Mouse (Mus musculus) gastrocnemius, adult 8-10 months (tissue): ENCODE data around the gene Ano10. TPM values are rescaled to one million over a fixed set of nuclear protein-coding genes. Genes with fewer than 3 reads are reported as not detected.

ENCODE experiments used
- DNase-seq, 2 experiments: peaks; one replicate each; pipeline ENCODE4 v3.0.0; 2022; ENCODE audit warnings: low spot score in 2 of 2
- total RNA-seq, 4 experiments: library from RNA; stranded (reverse); gene quantifications; 2 replicates each; pipeline ENCODE4 v1.2.4; 2022

Gene Ano10
- total RNA-seq, 4 experiments from 2014 or later: 48.0 to 56.3 (median 52.5) TPM

DNA sequence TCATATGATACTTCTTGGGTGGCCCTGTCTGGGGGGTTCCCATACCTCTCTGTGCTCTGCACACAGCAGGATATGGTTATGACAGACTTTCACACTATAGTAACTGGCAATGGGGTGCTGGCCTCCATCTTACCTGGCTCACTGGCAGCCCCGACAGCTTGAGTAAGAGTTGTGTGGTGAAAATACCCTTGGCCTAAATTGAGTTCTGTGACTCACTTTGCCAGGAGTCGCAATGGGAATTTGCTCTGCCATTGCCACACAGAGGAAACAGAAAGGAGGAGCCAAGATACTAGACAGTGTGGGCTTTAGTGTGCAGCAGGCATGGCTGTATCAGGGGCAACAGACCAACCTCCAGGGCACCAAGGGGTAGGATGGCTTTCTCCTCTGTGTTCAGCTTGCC is 4.0 kb downstream of the Ano10 start:
- DNase-seq: no peak

- no peak for DNase-seq
These were observed 5.8 kb downstream of the Ano10 start for GRCm38 (mm10) chr9:122288416-122288815.

- DNase-seq: no peak
These were observed 6.7 kb downstream of the Ano10 start for GRCm38 (mm10) chr9:122287526-122287925.

DNA sequence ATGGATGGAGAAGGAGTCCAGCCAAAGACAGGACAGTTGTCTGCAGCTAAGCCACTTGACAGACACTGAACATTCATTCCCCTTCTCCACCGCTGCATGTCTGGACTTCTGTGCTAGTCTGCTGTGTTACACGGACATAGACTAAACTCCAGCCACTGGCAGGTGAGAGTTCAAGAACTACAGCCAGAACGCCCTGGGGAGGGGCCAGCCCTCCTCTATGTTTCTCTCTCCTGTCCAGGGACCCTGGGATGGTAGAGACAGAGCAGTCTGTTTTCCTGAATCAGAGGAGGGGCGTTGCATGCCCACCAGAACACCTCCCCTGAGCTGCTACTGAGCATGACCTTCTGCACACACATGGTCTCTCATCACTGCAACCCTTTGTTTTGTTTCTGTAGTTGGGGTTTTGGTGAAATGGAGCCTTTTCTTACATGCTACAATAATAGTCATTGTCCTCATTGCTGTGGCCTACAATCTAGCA is 8.4 kb downstream of the Ano10 start:
- DNase-seq: no peak

GRCm38 (mm10) chr9:122285146-122285832 is 8.9 kb downstream of the Ano10 start:
- DNase-seq: no peak

DNA sequence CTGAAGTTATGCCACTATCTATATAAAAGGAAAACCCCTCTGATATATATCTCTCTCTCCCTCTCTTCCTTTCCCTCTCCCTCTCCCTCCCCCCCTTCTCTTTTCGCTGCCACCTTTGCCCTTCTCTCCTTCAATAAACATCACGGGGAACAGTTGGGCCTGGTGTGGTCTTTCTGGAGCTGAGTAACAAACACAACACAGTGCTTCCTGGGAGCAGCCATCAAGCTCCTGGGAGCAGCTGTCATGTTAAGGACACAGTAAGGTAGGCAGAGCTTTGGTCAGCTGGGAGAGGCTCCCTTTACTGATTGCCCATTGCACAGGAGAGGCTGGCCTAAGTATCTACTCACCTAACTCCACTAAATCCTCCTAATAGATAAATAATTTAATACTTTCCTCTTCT is 9.5 kb downstream of the Ano10 start:
- DNase-seq: no peak

- no peak for DNase-seq
These were observed 13.2 kb downstream of the Ano10 start for GRCm38 (mm10) chr9:122281004-122281403.

DNA sequence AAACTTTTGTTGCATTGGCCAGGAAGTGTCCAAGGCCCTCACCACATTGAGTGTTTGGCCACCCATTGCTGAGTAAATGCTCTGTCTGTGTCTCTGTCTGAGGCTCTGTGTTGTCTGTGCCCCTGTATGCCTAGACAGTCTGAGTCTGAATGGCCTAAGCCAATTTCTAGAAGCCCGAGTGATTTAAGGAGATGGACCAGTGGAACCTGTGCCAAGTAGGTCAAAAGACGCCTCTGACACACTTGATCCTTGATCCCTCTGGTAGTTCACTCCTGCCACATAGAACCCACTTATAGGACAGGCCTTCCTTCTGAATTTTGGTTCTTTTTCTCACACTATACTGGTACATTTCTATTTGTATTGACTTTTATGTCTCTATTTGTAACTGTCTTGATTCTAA is 17.6 kb downstream of the Ano10 start:
- no peak for DNase-seq

GRCm38 (mm10) chr9:122276134-122276533 is 18.1 kb downstream of the Ano10 start:
- DNase-seq: no peak

DNA sequence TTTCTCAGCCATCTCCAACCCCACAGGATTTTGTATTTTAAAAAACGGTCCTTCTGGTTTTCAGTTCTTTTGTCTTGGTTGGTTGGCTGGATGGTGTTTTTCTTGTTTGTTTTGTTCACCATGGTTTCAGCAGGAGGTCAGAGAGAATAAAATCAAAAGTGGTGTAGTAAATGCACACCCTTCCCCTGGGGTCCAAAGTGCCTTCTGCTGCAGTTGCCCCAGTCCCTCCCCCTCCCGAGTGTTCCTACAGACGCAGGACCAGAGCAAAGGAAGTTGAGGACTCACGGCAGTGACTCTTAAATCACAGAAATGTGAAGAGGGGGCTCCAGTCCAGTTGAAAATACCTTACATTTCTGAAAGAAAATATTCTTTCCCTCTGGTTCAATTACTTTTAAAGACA is 19.9 kb downstream of the Ano10 start:
- no peak for DNase-seq

DNA sequence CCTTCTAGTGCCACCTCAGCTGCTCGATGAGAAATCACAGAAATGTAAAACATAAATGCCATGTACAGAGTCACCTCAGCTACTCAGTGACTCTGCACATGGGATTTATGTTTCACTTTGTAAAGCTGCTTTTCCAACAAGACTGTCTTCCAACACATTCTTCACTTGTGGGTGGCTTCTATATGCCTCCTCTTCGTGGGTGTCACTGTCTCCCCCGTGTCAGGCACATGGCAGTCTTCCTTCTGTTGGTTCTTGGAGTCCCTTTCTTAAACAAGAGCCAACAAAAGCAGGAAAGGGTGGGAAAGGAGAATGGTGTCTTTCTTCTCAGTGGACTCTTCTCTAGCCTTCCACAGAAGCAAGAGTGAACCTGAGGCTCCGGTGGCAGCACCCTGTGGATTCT is 20.3 kb downstream of the Ano10 start:
- DNase-seq: no peak

GRCm38 (mm10) chr9:122271866-122272265 is 22.4 kb downstream of the Ano10 start:
- DNase-seq: no peak

- no peak for DNase-seq
These were observed 22.9 kb downstream of the Ano10 start for GRCm38 (mm10) chr9:122271318-122271717.

- no peak for DNase-seq
These were observed 23.3 kb downstream of the Ano10 start for GRCm38 (mm10) chr9:122270913-122271312.

GRCm38 (mm10) chr9:122269256-122270041 is 24.8 kb downstream of the Ano10 start:
- DNase-seq: no peak

DNA sequence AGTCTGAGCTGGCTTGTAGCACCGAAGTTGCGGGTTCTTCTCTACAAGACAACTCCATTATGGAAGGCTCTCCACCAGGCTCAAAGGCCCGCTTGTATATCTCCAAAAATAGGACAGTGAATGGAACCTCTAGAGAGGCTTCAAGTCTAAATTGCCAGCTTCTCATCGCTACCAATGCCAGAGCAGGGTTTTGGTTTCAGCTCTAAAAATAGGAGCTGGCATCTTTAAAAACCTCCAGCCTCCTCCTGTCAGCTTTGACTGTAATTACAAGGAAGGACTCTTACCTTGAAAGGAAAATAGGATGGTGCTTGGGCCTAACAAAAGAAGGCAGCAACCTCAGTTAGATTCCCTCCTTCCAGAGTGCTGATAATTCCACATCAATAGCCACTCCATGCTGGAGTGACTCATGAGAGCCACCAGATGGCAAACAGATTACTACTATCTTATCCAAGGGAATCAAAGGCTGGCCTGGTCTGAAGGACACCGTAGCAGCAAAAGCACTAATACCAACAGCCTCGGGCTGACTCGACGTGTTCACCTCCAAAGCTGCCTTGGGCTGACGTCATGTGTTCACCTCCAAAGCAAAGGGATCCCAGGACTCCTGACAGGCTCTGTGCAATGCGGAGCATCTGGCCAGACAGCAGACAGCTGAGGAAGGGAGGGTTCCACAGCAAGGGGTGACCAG is 28.6 kb downstream of the Ano10 start:
- peak; percentile 21 to 58 for DNase-seq

DNA sequence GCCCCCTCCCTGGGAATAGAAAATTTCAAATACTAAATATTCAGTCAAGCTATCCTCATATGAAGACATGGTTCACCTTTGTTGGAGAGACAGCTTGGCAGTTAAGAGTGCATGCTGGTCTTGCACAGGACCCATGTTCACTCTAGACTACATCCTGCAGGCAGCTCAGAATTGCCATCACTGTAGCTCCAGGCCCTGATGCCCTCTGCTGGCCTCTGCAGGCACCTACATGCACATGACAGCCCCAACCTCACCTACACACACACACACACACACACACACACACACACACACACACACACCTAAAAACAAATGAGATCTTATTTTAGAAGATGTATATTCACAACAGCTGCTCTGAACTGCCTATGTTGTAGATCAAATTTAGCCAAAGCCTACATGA is 31.1 kb downstream of the Ano10 start:
- DNase-seq: no peak

DNA sequence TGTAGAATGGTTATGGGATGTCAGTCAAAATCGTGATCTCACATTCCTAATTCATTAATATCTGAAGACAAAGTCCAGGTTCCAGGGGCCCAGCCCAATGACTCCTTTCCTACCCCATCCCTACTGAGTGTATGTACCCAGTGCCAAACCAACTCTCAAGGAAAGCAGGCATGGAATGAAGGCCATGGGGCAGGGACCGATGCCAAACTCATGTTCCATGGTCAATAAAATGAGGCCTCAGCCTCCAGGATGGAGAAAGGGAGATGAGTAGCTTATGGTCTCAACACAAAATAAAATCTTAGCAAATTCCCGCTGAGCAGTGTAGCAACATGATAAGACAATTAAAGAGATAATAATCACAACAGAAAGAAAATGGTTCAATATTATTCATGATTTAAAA is 39.8 kb downstream of the Ano10 start:
- no peak for DNase-seq

GRCm38 (mm10) chr9:122252113-122252512 is 42.1 kb downstream of the Ano10 start:
- no peak for DNase-seq

- DNase-seq: no peak
These were observed 46.1 kb downstream of the Ano10 start for GRCm38 (mm10) chr9:122248168-122248567.

DNA sequence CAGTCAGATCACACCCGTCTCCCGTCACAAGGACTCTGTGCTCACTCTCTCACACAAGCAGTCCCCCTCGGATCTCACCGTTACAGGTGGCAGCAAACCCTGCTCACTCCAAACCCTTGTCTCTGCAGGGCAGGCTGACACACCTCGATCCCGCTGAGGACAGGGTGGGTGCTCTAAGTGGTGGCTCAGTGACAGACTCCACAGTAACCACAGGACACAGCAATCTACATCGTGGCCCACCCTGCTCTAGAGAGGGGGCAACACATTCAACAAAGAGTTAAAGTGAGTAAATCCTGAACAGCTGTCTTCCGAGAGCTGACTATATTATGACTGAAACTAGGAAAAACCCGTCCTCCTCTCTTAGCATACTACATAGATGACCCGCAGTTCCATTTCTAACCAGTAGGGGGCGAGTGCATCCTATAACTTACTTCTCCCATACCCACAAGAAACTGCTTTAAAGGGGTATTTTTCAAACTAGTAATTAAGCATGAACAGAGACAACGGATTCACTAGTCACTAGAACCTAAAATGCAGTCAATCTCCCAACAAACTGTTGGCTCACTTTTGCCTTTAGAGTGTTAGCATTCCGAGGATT is 46.7 kb downstream of the Ano10 start:
- peak; percentile 56 to 61 for DNase-seq

DNA sequence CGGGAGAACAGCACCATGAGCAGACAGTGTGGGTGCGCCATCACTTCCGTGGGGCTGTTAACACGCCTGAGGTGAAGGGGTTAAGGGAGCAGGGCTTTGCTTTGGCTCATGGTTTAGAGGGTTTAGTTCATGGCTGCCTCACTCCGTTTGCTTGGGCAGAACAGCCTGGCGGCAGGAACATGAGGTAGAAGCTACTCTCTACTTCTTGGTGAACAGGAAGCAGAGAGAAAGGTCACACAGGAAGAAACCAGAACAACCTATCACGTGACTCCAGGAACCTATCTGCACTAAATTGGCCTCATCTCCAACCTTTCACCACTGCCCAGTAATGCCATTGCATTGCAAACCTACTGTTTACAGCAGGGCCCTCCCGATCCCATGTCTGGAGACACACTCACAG is 48.3 kb downstream of the Ano10 start:
- DNase-seq: no peak
